Mouse (Mus musculus) CH12.LX (cell line): ENCODE measurements around the gene Celsr3. TPM values are rescaled to one million over a fixed set of nuclear protein-coding genes. Genes with fewer than 3 reads are reported as not detected.

ENCODE experiments used
- DNase-seq: peaks from one replicate; pipeline ENCODE4 v3.0.0-alpha.2; 2013; ENCODE audit errors: extremely low read depth
- H3K27ac ChIP-seq: 2 replicates; pipeline ENCODE4 v1.5.1; 2012; ENCODE audit warnings: low read depth, mild to moderate bottlenecking, control low read depth, moderate library complexity; ENCODE audit not compliant: insufficient read depth
- H3K27me3 ChIP-seq: replicated peaks from 2 replicates; pipeline ENCODE3; 2012; ENCODE audit warnings: inconsistent platforms
- H3K36me3 ChIP-seq, 2 experiments: replicated peaks in 1 of 2; 2 replicates each; pipeline versions ENCODE3 to v1.6.1; 2012; ENCODE audit warnings: inconsistent platforms in 1 of 2, low read length in 1 of 2, mild to moderate bottlenecking in 1 of 2, mixed read lengths in 1 of 2, moderate library complexity in 1 of 2; ENCODE audit not compliant: control insufficient read depth in 1 of 2, insufficient read depth in 1 of 2
- H3K4me1 ChIP-seq, 2 experiments: 2 replicates each; pipeline ENCODE4 v1.6.1; 2012; ENCODE audit warnings: inconsistent platforms in 1 of 2, moderate library complexity in 1 of 2; ENCODE audit not compliant: insufficient read depth in 2 of 2, control insufficient read depth in 1 of 2
- H3K4me2 ChIP-seq: 2 replicates; pipeline ENCODE4 v1.6.1; 2012; ENCODE audit warnings: low read depth, mild to moderate bottlenecking, control low read depth; ENCODE audit not compliant: poor library complexity, insufficient read depth, severe bottlenecking
- H3K4me3 ChIP-seq, 3 experiments: fragments of 150-350 bp in 1 of 3; sonication (generic) in 1 of 3; replicated peaks in 1 of 3; 2 replicates each; pipeline versions ENCODE3 to v1.5.1; 2011 to 2012; ENCODE audit warnings: low read depth in 2 of 3, low read length in 2 of 3, mild to moderate bottlenecking in 2 of 3, moderate library complexity in 2 of 3, control low read depth in 1 of 3, improper control_type of control experiment in 1 of 3, inconsistent platforms in 1 of 3, mixed read lengths in 1 of 3; ENCODE audit not compliant: poor library complexity in 1 of 3
- H3K79me2 ChIP-seq: replicated peaks from 2 replicates; pipeline ENCODE4 v1.6.1; 2012; ENCODE audit warnings: mild to moderate bottlenecking, moderate library complexity; ENCODE audit not compliant: control insufficient read depth, poor library complexity, insufficient read depth, severe bottlenecking; ENCODE audit errors: extremely low read depth
- H3K9ac ChIP-seq: 2 replicates; pipeline ENCODE4 v1.6.1; 2012; ENCODE audit warnings: low read depth, mild to moderate bottlenecking, control low read depth, moderate library complexity; ENCODE audit not compliant: insufficient read depth
- H3K9me3 ChIP-seq: replicated peaks from 2 replicates; pipeline ENCODE3; 2012; ENCODE audit warnings: low read length, inconsistent platforms, mixed read lengths
- CHD1 ChIP-seq: IDR thresholded peaks from 2 replicates; pipeline ENCODE4 v1.6.1; 2012; ENCODE audit warnings: low read depth, low read length, improper control_type of control experiment, inconsistent platforms
- CHD2 ChIP-seq: IDR thresholded peaks from 2 replicates; pipeline ENCODE4 v1.6.1; 2011; ENCODE audit warnings: low read length, improper control_type of control experiment
- IRF4 ChIP-seq: IDR thresholded peaks from 2 replicates; pipeline ENCODE4 v1.6.1; 2014; ENCODE audit warnings: low read depth, mild to moderate bottlenecking, inconsistent platforms, low read length, improper control_type of control experiment
- JUN ChIP-seq: IDR thresholded peaks from 2 replicates; pipeline ENCODE4 v1.6.1; 2011; ENCODE audit warnings: low read depth, mild to moderate bottlenecking, low read length, improper control_type of control experiment, moderate library complexity; ENCODE audit not compliant: insufficient read depth
- JUND ChIP-seq: conservative IDR thresholded peaks from 2 replicates; pipeline ENCODE4 v1.6.1; 2011; ENCODE audit warnings: low read depth, low read length, improper control_type of control experiment
- MAX ChIP-seq: IDR thresholded peaks from 2 replicates; pipeline ENCODE4 v1.6.1; 2011; ENCODE audit warnings: low read length, improper control_type of control experiment
- MXI1 ChIP-seq: IDR thresholded peaks from 2 replicates; pipeline ENCODE4 v1.6.1; 2011; ENCODE audit warnings: mild to moderate bottlenecking, low read depth, low read length, improper control_type of control experiment
- PAX5 ChIP-seq: IDR thresholded peaks from 2 replicates; pipeline ENCODE4 v1.6.1; 2012; ENCODE audit warnings: low read length, inconsistent platforms, mixed read lengths
- RAD21 ChIP-seq: IDR thresholded peaks from 2 replicates; pipeline ENCODE4 v1.6.1; 2011; ENCODE audit warnings: low read depth, mild to moderate bottlenecking, low read length, improper control_type of control experiment, moderate library complexity
- SIN3A ChIP-seq: IDR thresholded peaks from 2 replicates; pipeline ENCODE4 v1.6.1; 2012; ENCODE audit warnings: low read length, improper control_type of control experiment, inconsistent platforms
- TBP ChIP-seq: conservative IDR thresholded peaks from 2 replicates; pipeline ENCODE4 v1.6.1; 2011; ENCODE audit warnings: low read depth, low read length, improper control_type of control experiment
- UBTF ChIP-seq: IDR thresholded peaks from 2 replicates; pipeline ENCODE4 v1.6.1; 2012; ENCODE audit warnings: low read depth, mild to moderate bottlenecking, inconsistent platforms, low read length, improper control_type of control experiment, moderate library complexity
- USF2 ChIP-seq: conservative IDR thresholded peaks from 2 replicates; pipeline ENCODE4 v1.6.1; 2011; ENCODE audit warnings: low read depth, low read length, improper control_type of control experiment
- dilution Hi-C: fragments of 300-500 bp; cut with MboI; formaldehyde crosslinking; loops from 2 replicates; pipeline ENCODE4 v1.14.3; 2020; ENCODE audit warnings: low sequenced_read_pairs; ENCODE audit not compliant: extremely low pct_unique_long_range_greater_than_20kb, extremely low pct_ligation_motif_present
- in situ Hi-C: fragments of 300-500 bp; cut with MboI; formaldehyde crosslinking; loops from 3 replicates; pipeline ENCODE4 v1.14.3; 2019; ENCODE audit warnings: low sequenced_read_pairs, low pct_ligation_motif_present, low pct_unique_long_range_greater_than_20kb, mixed read lengths
- polyA plus RNA-seq: library from polyadenylated mRNA; unstranded; fragments of >175 nt; gene quantifications from 2 replicates; pipeline ENCODE4 v1.2.1, GENCODE M21; 2012; ENCODE audit warnings: low read depth; ENCODE audit not compliant: insufficient read length
- total RNA-seq, 2 experiments: library from RNA; depleted of rRNA; stranded (reverse); fragments of 300-350 nt in 1 of 2; fragments of >200 nt in 1 of 2; gene quantifications; 2 replicates each; pipeline ENCODE4 v1.2.3; 2012 to 2014

Celsr3 gene
- total and polyA plus RNA-seq, 3 experiments: 0.04 TPM; not detected in 2

DNA sequence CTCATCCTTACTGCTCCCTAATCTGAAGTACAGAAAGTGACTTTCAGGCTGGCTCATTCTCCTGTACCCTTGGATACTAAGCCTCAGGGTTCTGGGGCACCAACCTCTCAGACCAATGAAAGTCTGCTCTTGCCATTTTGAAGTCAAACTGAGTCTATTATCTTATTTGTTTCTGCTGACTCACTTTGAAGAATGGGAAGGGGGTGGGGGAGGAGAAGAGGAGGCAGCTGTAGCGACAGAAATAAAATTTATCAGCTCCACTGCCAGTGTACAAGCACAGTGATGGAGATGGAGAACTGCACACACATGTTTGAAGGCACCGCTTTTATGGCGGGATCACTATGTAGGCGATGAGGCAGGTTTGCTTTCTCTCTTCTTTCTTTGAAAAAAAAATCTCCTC, 48.8 kb upstream of the Celsr3 start:
- Histone ChIP-seq H3K4me3 (no peak overlapping the region), H3K36me3 (no peaks in the 10 kb centered on the region), H3K9me3 (peaks cover 4% of the 10 kb centered on the region), H3K79me2 (no peaks in the 10 kb centered on the region), H3K4me1 (peaks cover 0 to 5% of the 10 kb centered on the region in 2 experiments; a peak in 1 of 4 replicates), H3K27me3 (peaks cover 2% of the 10 kb centered on the region), H3K4me2 (no peak overlapping the region), H3K27ac (no peak overlapping the region), H3K9ac (no peak overlapping the region)
- no peak for DNase-seq
- in situ Hi-C loops: no loop called here
- TF ChIP-seq JUN (no peak), TBP (no peak)
- dilution Hi-C loops: no loop called here

DNA sequence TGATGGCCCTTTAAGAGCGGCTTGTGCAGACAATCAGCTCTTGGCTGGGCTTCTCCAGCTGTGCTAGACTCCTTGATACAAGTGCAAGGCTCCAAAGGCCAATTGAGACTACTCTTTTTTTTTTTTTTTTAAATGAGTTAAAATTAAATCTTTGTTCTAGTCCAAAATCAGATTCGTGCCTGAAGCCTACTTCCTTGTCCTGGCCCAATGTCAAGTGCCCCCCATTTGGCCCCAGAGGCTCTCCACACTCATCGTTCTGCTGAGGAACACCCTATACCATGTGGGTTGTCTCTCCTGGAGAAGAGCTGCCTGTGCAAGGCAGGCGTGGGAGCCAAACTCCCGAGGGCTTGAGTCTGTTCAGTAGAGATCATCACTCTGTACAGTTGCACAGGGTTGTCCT, 45.2 kb upstream of the Celsr3 start:
- no peak for DNase-seq
- Histone ChIP-seq H3K9ac (no peak overlapping the region), H3K27ac (no peak overlapping the region), H3K4me1 (peaks cover 4 to 24% of the 10 kb centered on the region in 2 experiments), H3K27me3 (peaks cover 2% of the 10 kb centered on the region), H3K36me3 (peaks cover 0 to under 1% of the 10 kb centered on the region in 2 experiments), H3K4me3 (no peak overlapping the region), H3K79me2 (peaks cover 18% of the 10 kb centered on the region), H3K4me2 (no peak overlapping the region), H3K9me3 (peaks cover 4% of the 10 kb centered on the region)
- TF ChIP-seq RAD21 (no peak), SIN3A (no peak), MXI1 (no peak), USF2 (no peak), IRF4 (no peak), CHD2 (no peak), CHD1 (no peak), PAX5 (no peak), UBTF (no peak), JUND (no peak)
- dilution Hi-C loops: no loop called here
- in situ Hi-C loops: no loop called here

DNA sequence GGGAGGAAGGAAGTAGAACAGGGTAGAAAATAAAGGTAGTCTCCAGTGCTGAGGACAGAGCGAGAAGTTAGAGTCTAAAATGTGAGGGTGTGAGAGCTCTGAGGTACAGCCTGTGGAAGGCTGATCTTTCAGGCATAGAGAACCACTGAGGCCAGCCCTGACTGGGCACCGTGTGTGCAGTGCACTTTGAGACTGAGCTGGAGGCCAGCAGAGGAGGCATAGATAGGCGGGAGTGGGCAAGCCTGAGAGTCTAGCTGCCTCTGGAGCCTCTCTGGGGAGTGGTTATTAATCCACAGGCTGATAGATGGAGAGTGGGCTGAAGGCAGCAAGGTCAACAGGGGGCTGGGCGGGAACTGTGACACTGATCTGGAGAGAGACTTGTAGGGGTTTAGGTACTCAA, 44.2 kb upstream of the Celsr3 start:
- H3K9ac ChIP-seq: no peak overlapping the region
- dilution Hi-C loops: no loop called here
- DNase-seq: no peak
- peaks cover 9 to 34% of the 10 kb centered on the region in 2 experiments for H3K4me1 ChIP-seq
- peaks cover 2% of the 10 kb centered on the region for H3K27me3 ChIP-seq
- in situ Hi-C loops: no loop called here
- peaks cover 0 to 7% of the 10 kb centered on the region in 2 experiments for H3K36me3 ChIP-seq
- peaks cover 4% of the 10 kb centered on the region for H3K9me3 ChIP-seq
- peaks cover 24% of the 10 kb centered on the region for H3K79me2 ChIP-seq
- no peak overlapping the region for H3K4me2 ChIP-seq
- H3K27ac ChIP-seq: no peak overlapping the region
- TF ChIP-seq MAX: no peak
- no peak for TF ChIP-seq RAD21
- no peak overlapping the region for H3K4me3 ChIP-seq
